Mouse (Mus musculus) erythroblast, embryonic 14.5 days (primary cell): ENCODE results near the gene Unc45a. TPM values are rescaled to one million over a fixed set of nuclear protein-coding genes. Genes with fewer than 3 reads are reported as not detected.

ENCODE experiments used
- H3K27me3 ChIP-seq: 2 replicates; pipeline ENCODE4 v1.6.1; 2012; ENCODE audit warnings: inconsistent platforms; ENCODE audit not compliant: control insufficient read depth
- H3K36me3 ChIP-seq: 2 replicates; pipeline ENCODE4 v1.6.1; 2012; ENCODE audit warnings: mild to moderate bottlenecking, inconsistent platforms; ENCODE audit not compliant: control insufficient read depth
- H3K4me1 ChIP-seq: 2 replicates; pipeline ENCODE4 v1.6.1; 2012; ENCODE audit warnings: inconsistent platforms; ENCODE audit not compliant: control insufficient read depth
- H3K4me3 ChIP-seq: replicated peaks from 2 replicates; pipeline ENCODE3; 2012; ENCODE audit warnings: moderate library complexity, mild to moderate bottlenecking, inconsistent platforms
- H3K9me3 ChIP-seq: 2 replicates; pipeline ENCODE4 v1.6.1; 2012; ENCODE audit warnings: low read length, inconsistent platforms, mixed read lengths; ENCODE audit not compliant: control insufficient read depth
- GATA1 ChIP-seq: IDR thresholded peaks from 2 replicates; pipeline ENCODE4 v1.6.1; 2012; ENCODE audit warnings: low read length, inconsistent platforms, mixed read lengths
- TAL1 ChIP-seq: IDR thresholded peaks from 3 replicates; pipeline ENCODE4 v1.6.1; 2012; ENCODE audit warnings: low read length, inconsistent platforms, mixed read lengths
- polyA plus RNA-seq: library from polyadenylated mRNA; stranded (reverse); fragments of >175 nt; gene quantifications from 2 replicates; pipeline ENCODE4 v1.2.3, GENCODE M21; 2012

Unc45a gene
- polyA plus RNA-seq, 1 experiment, result 2.7 TPM

DNA sequence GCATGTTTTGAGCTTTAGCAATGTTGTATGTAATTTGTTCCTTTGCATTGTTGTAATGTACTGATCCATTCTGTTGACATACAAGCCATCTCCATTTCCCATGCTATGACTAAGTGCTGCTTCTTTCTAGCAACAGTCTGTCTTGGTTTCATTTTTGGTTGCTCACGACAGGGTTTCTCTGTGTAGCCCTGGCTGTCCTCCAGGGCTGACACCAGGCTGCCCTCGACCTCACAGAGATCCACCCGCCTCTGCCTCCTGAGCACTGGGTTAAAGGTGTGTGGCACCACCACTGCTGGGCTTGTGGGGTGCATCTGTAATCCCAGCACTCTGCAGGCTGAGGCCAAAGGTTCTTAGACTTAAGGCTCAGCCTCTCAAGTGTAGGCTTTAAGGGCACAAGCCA lies 41.2 kb downstream of the Unc45a start:
- H3K27me3 ChIP-seq, result no peaks in the 10 kb centered on the region
- H3K36me3 ChIP-seq, result peaks cover 94% of the 10 kb centered on the region
- no peak for TF ChIP-seq GATA1
- TF ChIP-seq TAL1, result no peak
- no peaks in the 10 kb centered on the region for H3K9me3 ChIP-seq
- peaks cover 41% of the 10 kb centered on the region for H3K4me1 ChIP-seq
- peak overlapping the region; percentile 10 for H3K4me3 ChIP-seq

DNA sequence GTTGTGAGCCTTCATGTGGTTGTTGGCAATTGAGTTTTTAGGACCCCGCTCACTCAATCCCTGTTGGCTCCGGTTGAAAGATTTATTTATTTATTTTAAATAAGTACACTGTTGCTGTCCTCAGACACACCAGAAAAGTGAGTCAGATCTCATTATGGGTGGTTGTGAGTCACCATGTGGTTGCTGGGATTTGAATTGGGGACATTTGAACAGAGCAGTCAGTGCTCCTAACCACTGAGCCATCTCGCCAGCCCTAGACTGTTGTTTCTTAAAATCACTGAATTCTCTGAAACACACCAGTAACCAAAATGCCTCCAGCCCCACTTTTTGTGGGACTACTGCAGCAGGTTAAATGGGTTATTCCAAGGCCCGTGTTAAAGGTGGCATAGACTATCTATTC lies 42.1 kb downstream of the Unc45a start:
- Histone ChIP-seq H3K4me3 (no peak overlapping the region), H3K4me1 (peaks cover 44% of the 10 kb centered on the region), H3K27me3 (no peaks in the 10 kb centered on the region), H3K9me3 (no peaks in the 10 kb centered on the region), H3K36me3 (peaks cover 86% of the 10 kb centered on the region)
- TF ChIP-seq TAL1, result no peak
- TF ChIP-seq GATA1, result no peak

DNA sequence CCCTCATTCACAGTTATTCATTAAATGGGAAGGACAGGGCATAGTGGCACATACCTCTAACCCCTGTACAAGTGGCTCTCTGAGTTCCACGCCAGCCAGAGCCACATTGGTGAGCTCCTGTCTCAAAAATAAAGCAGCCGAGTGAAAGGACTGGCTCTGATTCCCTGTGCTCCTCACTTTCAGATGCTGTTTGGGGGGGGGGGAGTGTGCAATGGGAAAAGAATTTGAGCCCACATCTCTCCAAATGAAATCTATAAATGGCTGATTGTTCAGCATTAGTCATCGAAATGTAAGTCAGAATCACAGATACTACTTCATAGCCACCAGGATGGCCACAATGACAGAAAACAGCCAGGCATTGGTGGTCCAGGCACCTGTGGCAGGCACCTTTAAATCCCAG lies 43.8 kb downstream of the Unc45a start:
- H3K9me3 ChIP-seq, result no peaks in the 10 kb centered on the region
- H3K27me3 ChIP-seq, result no peaks in the 10 kb centered on the region
- peaks cover 72% of the 10 kb centered on the region for H3K36me3 ChIP-seq
- TF ChIP-seq GATA1 (no peak), TAL1 (no peak)
- peaks cover 60% of the 10 kb centered on the region for H3K4me1 ChIP-seq
- peak overlapping the region; percentile 100 for H3K4me3 ChIP-seq

DNA sequence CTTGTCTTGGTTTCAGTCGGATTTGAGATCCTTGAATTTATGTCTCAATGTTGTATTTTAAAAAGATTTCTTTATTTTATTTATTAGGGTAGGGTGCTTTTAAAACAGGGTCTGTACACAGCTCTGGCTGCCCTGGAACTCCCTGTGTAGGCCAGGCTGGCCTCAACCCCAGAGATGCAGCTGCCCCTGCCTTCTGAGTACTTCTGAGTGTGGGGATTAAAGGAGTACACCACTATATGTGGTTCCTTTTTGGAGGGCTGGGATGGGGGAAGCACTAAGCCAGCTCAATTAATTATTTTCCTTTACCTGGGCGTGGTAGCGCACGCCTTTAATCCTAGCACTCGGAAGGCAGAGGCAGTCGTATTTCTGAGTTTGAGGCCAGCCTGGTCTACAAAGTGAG lies 44.3 kb downstream of the Unc45a start:
- H3K27me3 ChIP-seq, result no peaks in the 10 kb centered on the region
- H3K9me3 ChIP-seq, result no peaks in the 10 kb centered on the region
- TF ChIP-seq GATA1 (no peak), TAL1 (no peak)
- H3K4me1 ChIP-seq, result peaks cover 62% of the 10 kb centered on the region
- H3K4me3 ChIP-seq, result peak overlapping the region; percentile 100
- peaks cover 69% of the 10 kb centered on the region for H3K36me3 ChIP-seq

DNA sequence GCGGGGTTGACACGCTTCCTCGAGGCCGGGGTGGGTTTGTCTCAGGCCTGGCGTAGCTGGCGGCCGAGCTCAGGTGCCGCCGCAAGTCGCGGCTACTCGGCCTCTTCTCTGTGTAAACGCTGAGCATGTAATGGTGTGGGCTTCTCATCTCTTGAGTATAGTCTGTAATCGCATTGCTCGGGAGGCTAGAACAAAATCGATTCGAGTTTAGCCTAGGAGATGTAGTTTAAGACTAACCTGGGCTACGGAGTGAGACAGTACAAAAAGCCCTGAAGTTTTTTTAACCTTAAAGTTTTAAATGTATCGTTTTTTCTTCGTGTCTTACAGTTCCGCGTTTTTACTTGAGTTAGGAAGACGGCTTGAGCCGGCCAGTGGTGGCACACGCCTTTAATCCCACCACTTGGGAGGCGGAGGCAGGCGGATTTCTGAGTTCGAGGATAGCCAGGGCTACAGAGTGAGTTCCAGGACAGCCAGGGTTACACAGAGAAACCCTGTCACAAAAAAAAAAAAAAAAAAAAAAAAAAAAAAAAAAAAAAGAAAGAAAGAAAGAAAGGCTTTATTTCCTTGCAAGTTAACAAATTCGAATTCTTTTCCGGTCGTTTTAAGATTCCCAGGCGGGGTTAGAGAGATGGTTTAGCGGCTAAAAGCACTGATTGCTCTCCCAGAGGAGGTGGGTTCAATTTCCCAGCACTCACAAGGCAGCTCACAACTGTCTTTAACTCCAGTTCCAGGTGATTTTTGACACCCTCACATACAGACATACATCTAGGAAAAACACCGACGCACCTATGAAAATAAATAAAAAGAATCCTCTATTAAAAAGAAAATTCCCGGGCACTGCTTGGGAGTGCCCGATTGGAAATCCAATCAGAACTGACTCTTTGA lies 45.8 kb downstream of the Unc45a start:
- Histone ChIP-seq H3K36me3 (peaks cover 67% of the 10 kb centered on the region), H3K4me3 (peak overlapping the region; percentile 100), H3K4me1 (peaks cover 62% of the 10 kb centered on the region), H3K9me3 (no peaks in the 10 kb centered on the region), H3K27me3 (no peaks in the 10 kb centered on the region)
- no peak for TF ChIP-seq GATA1
- no peak for TF ChIP-seq TAL1

DNA sequence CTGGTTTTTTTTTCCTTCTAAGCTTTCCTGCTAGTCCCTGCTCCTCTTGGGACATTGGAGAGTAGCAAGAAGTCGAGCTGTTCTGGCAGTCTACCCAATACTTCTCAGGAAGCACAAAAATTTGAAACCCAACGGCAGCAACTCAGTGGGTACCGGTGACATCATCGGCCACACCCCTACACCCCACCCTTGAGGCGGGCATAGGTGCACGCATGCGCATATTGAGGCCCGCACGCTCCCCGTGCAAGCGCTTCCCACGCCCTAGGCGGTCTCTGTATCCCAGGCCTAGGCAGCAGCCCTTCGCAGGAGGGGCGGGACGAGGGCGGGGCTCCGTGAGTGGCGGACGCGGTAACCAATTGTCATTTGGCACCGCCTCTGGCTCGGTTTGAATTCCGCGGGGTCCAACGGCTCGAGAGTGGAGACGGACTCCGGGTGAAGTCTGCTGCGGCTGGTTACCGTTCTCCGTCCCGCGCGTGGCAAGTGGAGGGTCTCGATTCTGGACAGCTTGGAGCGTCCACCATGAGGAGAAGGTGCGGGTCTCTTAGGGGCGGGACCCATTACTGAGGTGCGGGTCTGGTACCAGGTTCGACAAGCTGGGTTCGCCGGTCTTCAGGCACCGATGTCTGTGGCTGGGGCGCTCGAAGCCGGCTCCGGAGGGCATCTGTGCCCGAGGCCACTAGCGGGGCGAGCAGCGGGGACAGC lies 46.6 kb downstream of the Unc45a start, which contains the start of gene Prc1:
Gene Prc1 (plus strand): TSS at position 389 of the 702 bp plus-strand sequence.
- TF ChIP-seq TAL1, result no peak
- TF ChIP-seq GATA1, result no peak
- H3K9me3 ChIP-seq, result no peaks in the 10 kb centered on the region
- peak within 1 kb of the TSS; percentile 100 for H3K4me3 ChIP-seq
- no peaks in the 10 kb centered on the region for H3K27me3 ChIP-seq
- peaks cover 65% of the 10 kb centered on the region for H3K36me3 ChIP-seq
- peaks cover 54% of the 10 kb centered on the region for H3K4me1 ChIP-seq

DNA sequence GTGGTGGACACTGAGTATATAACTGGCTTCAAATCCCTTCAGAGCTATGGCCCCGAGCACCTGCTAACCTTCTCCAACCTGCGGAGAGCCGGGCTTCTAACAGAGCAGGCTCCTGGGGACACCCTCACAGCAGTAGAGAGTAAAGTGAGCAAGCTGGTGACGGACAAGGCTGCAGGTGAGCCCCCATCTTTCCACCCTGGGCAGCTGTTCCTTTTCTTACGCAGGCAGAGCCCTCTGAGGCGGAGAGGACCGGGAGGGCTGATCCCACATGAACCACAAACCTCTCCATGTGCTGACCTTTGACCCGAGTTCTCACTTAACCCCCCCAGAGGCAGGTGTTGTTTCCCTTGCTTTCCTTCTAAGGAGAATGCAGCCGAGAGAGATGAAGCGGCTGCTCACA lies 53.1 kb downstream of the Unc45a start:
- no peaks in the 10 kb centered on the region for H3K9me3 ChIP-seq
- H3K4me3 ChIP-seq, result no peak overlapping the region
- no peak for TF ChIP-seq TAL1
- H3K27me3 ChIP-seq, result no peaks in the 10 kb centered on the region
- peaks cover 80% of the 10 kb centered on the region for H3K36me3 ChIP-seq
- H3K4me1 ChIP-seq, result peaks cover 33% of the 10 kb centered on the region

DNA sequence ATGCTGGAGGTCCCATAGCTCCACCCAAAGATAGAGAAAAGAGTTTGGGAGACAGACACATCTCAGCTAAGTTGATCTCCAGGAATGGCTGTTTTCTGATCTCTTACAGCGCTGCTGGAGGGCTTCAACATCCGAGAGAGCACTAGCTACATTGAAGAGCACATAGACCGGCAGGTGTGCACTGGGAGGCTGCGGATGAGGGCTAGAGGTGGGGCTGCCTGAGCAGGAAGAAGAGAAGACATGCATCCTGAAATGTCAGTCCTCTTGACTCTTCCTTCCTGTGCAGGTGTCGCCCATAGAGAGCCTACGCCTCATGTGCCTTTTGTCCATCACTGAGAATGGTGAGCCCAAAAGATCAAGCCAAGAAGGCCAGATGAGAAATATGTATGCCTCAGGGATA lies 55.1 kb downstream of the Unc45a start:
- H3K36me3 ChIP-seq, result peaks cover 79% of the 10 kb centered on the region
- H3K4me1 ChIP-seq, result peaks cover 22% of the 10 kb centered on the region
- no peak overlapping the region for H3K4me3 ChIP-seq
- H3K27me3 ChIP-seq, result no peaks in the 10 kb centered on the region
- no peaks in the 10 kb centered on the region for H3K9me3 ChIP-seq
- no peak for TF ChIP-seq GATA1
- TF ChIP-seq TAL1, result no peak

DNA sequence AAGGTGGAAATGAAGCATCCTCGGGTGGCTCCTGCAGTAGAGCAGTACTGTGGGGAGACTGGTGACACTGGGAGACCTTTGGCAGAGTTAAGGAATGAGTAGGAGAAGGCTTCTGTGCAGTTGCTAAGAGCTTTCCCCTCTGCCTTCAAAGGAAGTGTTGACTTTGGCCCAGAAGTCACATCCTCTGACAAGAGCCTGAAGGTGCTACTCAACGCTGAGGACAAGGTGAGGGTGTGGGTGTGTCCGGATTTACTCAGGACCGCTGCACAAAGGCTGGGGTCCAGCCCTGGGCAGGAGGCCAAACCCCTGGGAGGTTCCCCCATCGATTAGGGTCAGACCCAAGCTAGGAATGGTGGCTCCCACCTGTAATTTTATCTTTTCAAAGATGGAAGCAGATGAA lies 56.4 kb downstream of the Unc45a start:
- peaks cover 24% of the 10 kb centered on the region for H3K4me1 ChIP-seq
- H3K27me3 ChIP-seq, result no peaks in the 10 kb centered on the region
- no peak overlapping the region for H3K4me3 ChIP-seq
- no peaks in the 10 kb centered on the region for H3K9me3 ChIP-seq
- TF ChIP-seq TAL1, result no peak
- TF ChIP-seq GATA1, result no peak
- H3K36me3 ChIP-seq, result peaks cover 78% of the 10 kb centered on the region
